Mouse (Mus musculus) liver, postnatal 0 days (tissue): ENCODE measurements around the gene Gspt1.

Experiments
- CTCF ChIP-seq: sonication (generic); IDR thresholded peaks from 2 replicates; pipeline ENCODE4 v1.5.1; 2016; ENCODE audit warnings: antibody characterized with exemption, low read depth
- EP300 ChIP-seq: IDR thresholded peaks from 2 replicates; pipeline ENCODE4 v1.6.1; 2016; ENCODE audit warnings: antibody characterized with exemption, low read depth, mild to moderate bottlenecking

DNA sequence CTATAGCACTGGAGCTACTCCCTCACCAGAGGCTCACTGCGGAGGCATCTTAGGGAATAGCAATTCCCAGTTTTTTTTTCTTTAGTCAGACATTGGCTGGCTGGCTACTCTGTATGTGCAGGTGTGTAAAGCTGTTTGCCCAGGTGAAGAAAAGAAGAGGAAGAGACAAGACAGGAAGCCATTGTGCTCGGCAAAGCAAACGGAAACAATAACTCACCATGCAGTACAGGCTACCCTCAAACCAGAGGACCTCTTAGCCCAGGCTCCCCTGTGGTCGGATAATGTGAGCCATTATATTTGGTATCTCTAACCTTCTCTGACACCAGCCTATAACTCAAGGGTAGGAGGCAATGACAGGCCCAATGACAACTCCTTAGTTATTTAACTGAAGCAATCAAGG, 57.1 kb downstream of the Gspt1 start:
- no peak for TF ChIP-seq CTCF
- no peak for TF ChIP-seq EP300
